Mouse (Mus musculus): ENCODE measurements around the gene Per2.

The Per2 gene

DNA sequence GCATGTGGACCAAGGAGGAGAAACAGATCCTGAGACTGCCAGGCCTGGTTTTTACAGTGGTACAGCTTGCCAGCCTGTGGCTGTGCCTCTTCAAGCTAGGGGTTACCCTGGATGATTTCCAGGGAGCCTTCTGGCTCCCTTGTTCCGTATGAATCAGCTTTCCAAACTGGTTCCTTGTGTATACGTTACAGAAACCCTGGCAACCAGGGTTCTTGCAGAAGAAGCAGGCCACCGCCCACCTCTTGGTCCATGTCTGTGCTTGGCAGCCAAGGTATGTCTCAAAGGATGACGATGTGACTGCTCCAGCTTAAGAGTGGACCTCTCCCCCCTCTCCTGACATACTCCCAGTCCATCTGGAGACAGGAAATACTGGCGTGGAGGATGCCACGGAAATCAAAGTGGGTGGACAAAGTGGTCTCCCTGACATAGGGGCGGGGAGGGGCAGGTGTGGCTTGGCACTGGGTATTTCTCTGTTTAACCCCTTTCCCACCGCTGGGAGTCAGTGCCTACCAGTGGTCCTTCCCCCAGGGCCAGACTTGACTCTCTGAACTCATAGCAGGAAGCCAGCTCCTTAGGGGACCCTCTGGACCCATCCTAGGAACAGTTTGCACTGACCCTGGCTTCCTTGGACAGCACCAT, 782 bp downstream of the Per2 start:
- peak; percentile 77 for DNase-seq

DNA sequence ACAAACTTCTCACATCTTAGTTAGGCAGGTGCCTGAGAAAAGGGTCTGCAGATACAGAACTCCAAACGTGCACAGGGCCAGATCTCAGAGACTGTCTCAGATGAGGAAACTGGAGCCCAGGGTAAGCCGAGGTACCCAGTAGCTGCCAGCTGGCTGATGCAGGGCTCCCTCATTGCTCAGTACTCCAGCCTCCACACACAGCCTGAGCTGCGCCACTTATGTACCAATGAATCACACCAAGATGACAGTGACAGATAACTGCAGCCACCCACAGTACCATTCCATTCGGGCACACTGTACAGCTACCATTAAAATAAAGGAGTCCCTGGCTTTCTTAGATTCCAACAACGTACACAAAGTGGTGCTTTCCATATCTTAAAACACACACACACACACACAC, 1.4 kb downstream of the Per2 start:
- no peak for DNase-seq

DNA sequence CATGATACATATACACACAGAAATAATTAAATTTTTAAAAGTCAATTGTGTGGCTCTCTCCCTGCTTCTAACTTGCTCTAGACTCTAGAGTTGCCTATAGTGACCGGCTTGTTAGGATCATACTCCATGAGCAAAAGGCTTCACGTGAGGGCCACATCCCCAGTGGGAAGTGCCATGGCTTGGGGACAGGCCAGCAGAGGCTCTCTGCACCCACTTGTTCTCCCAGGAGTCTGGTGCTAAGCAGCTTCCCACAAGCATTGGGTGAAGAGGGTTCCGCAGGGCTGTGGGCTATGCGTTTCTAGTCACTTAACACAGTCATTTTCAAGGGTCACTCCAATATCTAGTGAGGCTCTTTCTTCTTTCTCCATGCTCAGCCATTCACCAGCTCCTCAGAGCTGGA, 2.0 kb downstream of the Per2 start:
- DNase-seq: no peak

GRCm38 (mm10) chr1:91456301-91456801, 2.8 kb downstream of the Per2 start:
- DNase-seq: peak; percentile 39

GRCm38 (mm10) chr1:91455661-91456161, 3.4 kb downstream of the Per2 start:
- DNase-seq: no peak

GRCm38 (mm10) chr1:91454927-91455326, 4.2 kb downstream of the Per2 start:
- no peak for DNase-seq

GRCm38 (mm10) chr1:91454366-91454765, 4.8 kb downstream of the Per2 start:
- no peak for DNase-seq

DNA sequence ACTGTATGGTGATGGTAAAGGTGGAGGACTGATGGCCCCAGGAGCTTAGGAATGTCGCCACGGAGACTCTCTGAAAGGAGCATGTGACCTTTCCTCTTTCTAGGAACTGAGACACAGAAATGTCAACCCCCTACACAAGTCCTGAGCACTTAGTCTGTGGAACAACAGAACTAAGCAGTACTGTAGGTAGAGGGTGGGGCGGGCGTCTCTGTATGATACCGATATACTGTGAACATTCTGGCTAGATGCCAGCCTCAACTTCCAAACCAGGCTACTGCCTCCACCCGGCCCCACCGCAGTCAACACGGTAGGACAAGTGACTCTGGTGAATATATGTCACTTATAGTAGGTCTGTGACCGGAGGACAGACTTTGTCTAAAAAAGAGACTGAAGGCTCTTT, 5.2 kb downstream of the Per2 start:
- no peak for DNase-seq

GRCm38 (mm10) chr1:91451547-91452084, 7.5 kb downstream of the Per2 start:
- no peak for DNase-seq

DNA sequence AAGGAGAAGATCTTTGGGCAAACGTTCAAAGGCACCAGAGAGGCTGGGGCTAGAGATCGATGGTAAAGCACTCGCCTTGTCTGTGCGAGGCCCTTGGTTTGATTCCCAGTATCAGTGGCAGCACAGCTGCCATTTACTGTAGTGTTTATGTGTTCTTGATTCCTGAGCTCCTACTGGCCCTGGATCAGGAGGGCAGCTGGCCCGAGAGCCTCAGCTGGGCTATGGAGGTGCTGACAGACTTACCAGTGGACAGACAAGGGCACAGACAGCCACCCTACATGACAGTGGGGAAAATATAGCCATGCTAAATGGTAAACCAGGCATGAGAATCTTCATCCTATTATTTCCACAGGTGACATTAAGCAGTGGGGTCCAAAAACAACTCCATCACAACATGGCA, 8.3 kb downstream of the Per2 start:
- DNase-seq: no peak

DNA sequence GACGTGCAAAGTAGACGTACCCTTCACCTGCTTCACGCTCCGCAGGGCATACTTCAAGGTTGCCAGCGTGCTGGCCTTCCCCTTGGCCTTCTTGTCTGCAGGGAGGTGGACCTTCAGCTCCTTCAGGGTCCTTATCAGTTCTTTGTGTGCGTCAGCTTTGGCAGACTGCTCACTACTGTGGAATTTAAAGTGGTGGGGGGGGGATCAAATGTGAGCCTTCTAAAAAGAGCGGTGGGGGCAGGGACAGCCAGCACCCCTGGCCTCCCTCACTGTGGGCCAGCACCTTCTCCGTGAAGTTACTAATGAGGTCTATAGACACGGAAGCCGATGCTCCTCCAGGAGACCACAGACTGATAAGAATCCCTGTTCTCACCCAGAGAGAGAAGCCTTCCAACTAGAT, 10.4 kb downstream of the Per2 start:
- no peak for DNase-seq

GRCm38 (mm10) chr1:91446511-91446910, 12.6 kb downstream of the Per2 start:
- no peak for DNase-seq

GRCm38 (mm10) chr1:91446060-91446459, 13.1 kb downstream of the Per2 start:
- no peak for DNase-seq

DNA sequence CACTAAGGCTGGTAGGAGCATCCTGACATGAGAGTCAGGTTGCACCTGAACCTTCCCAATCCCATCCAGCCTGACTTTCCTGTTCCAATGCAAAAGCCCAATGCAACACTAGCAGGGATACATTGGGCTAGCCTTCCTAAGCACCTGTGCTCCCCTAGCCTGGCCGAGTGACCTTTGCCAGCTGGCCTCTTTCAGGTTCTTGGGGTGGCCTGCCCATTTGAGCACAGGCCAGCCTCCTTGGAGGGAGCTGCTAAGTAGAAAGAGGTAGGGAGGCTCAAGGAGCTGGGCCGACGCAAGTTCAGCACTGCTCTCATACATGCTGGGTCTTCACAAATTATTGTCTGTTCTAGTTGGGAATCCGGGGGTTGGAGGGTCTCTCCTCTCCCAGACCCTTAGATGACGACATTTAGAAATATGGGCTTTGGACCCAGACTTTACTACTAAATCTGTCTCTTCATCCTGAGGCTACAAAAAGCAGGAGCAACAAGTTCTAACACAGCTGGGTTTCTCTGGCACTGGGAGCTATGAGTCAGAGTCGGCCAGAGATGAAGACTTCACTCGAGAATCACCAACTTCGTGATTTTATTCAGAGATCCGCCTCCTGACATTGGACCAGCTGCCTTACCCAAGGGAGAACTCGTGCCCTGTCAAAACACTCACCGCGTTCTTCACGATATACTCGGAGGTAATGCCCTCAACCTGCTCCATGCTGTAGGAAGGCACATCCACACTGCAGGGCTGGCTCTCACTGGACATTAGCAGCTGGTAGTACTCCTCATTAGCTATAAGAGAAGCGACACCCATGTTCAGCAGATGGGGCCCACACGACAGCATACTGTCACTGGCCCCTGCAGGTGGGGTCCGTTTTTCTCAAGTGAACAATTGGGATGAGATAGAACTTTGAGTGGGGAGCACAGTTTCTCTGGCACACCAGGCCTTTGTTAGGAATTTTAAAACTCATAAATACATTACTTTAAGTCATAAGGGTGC, 14.0 kb downstream of the Per2 start:
- DNase-seq: no peak

DNA sequence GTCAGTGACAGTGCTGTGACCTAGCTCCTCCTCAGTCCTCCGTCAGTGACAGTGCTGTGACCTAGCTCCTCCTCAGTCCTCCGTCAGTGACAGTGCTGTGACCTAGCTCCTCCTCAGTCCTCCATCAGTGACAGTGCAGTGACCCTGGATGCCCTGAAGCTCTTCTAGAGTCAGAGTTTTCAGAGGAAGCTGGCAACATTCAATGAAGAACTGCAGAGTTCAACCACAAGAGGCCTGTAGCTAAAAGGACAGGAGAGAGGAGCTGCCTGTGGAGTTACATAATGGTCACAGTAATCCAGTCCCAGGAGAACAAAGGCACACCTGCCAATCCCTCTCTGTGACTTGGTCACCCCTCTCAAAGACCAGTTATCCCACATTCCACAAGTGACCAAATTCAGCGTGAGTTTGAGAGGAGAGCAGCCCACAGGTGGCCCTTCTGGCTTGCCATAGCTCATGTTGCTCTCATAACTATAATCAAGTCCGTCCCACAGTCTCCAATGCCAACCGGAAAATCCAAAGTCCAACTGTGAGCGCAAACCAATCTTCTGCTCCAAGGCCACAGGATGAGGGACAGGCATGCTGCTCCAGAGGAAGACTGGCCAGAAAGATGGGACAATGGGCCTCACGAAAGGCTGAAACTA, 16.7 kb downstream of the Per2 start:
- no peak for DNase-seq

DNA sequence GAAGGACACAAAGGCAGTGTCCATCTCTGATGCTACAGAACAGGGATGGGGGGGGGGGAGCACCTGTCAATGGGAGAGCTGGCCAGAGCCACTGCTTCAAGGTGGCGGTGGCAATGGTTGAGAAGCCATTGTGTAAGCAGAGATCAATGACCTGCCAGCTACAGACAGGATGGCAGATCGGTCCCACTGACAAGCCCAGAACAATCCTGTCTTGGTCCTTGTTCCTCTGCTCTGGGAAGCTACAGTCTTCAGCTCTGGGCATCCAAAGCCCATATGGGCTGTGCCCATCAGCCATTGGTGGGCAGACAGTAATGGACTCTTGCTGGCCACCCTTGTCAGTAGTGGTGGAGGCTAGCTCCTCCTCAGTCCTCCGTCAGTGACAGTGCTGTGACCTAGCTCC, 17.3 kb downstream of the Per2 start:
- DNase-seq: no peak

DNA sequence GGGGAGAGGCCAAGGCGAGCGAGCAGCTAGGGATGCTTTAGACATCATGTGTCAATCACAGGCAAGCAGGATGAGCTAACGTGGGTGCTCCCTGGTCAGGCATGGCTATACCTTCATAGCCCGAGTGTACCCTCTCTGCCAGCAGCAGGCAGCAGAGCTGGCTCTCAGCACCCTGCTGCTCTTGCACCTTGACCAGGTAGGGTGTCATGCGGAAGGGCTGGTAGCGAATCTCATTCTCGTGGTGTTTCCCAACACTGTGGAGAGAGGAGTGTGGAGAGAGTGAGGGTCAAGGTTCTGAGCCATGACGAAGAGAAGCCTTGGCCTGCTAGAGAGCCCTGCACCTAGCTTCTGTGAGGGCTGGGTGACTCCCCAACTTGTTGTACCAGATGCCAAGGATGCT, 19.3 kb downstream of the Per2 start:
- DNase-seq: no peak

- DNase-seq: no peak
Observed at GRCm38 (mm10) chr1:91437573-91437972, 21.6 kb downstream of the Per2 start.

GRCm38 (mm10) chr1:91437083-91437400, 22.1 kb downstream of the Per2 start:
- no peak for DNase-seq

DNA sequence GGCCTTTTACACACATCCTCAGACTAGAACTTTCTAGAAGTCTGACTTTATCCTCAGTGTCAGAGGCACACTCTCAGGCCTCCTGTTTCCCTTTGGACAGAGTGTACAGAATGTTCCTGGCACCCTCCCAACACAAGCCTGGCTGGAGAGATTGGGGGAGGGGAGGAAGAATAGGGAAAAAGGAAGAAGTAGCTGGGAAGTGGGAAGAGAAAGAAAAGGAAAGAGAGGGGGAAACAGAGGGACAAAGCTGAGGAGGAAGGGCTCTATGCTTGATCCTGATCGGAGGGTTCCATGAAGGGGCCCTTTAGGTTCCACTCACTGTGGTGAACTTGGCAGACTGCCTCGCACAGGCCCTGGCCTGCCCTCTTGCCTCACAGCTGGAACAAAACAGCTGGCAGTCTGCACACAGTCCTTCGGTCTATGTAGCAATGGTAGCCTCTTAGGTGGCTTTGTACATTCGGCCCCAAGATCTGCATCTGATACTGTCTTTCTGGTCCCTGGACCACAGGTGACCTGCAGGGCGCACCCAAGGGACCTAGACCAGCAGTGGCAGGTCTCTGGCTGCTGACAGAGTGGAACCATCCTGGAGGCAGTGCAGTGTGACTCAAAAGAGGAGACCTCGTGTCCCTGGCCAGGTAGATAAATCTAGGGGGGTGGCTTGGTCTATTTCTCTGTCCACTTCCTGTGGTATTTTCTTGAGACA, 22.6 kb downstream of the Per2 start:
- DNase-seq: peak; percentile 44

DNA sequence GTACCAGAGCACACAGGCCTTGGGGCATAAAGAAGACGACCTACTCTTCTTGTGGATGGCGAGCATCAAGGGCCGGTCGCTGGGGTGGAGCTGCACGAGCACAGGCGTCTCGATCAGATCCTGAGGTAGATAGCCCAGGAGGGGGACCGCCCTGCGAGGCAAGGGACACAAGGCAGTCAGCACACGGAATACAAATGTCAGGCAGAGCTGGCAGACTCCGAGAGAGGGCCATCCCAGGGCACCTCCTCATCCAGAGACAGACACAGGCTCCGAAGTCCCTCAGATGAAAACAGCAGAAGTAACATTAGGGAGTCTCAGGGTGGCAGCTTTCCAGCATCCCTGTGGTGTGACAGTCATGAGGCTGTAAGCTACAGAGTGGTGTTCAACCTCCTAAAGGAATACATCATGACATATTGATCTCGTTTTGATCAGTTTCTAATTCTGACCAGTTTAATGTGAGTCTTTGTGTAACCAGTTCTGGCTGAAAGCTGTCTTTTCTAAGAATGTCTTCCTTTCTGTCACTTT, 23.5 kb downstream of the Per2 start:
- no peak for DNase-seq

DNA sequence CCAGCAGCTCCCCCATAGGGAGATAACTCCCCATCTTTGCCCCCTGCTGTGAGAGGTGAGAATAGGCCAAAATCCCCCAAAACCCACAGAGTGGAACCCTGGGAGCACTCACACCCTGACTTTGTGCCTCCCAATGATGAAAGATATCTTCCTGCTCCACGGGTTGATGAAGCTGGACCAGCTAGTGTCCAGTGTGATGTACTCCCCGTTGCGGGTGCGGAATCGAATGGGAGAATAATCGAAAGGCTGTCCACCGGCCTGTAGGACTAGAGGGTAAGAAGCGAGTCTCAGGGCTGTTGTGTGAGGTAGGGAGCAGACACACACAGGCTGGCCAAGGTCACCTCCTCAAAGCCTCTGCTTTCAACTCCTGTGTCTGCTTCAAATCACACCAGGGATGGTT, 24.2 kb downstream of the Per2 start:
- no peak for DNase-seq
